Mouse (Mus musculus) kidney, postnatal 4 days (tissue): Measurements from ENCODE around the gene Lrmda.
A peak's percentile ranks its signal among the peaks of the same experiment; 100 is the strongest.

ENCODE experiments used
- DNase-seq, 2 experiments: peaks; one replicate each; pipeline ENCODE4 v3.0.0; 2021; ENCODE audit warnings: mixed read lengths in 2 of 2

Gene Lrmda

GRCm38 (mm10) chr14:22101961-22102805, 82.7 kb downstream of the Lrmda start:
- DNase-seq, result no peak

DNA sequence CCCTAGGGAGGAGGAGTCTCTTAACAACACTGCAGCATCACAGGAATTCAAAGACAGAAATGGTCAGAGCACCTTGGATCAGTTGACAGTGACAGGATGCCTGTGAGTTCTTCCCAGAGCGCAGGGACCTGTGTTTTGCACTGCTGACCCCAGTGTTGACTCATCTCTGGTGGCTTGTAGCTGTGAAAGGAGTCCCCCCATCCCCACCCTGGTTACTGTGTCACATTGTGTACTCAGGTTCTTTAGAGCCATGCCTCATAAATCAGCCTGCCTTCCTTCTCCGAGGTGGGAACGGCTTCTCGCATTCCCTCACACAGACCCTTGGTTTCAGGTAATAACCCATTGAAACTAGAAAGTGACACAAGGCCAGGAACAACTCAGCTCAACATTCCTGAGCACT, 86.3 kb downstream of the Lrmda start:
- DNase-seq, result peak in 1 of 2 experiments; percentile 27

DNA sequence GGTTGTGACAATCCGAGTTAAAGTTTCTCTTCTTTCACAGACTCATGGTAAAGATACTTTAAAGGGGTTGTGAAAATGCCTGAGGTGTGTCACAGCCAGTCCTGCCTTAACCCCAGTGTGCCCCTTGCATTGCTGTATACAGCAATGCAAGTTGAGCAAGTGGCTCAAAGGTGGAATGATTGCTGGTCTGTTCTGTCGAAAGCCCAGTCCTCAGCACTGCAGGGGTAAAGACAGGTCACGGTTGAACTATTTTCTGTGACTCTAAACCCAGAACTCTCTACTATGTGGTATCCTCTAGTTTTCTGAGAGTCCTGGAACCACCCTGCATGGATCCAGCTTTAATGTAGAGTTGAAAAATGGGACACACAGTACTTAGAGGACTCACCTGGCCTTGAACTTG, 87.3 kb downstream of the Lrmda start:
- DNase-seq, result no peak

- no peak for DNase-seq
These were observed 89.9 kb downstream of the Lrmda start for GRCm38 (mm10) chr14:22109423-22109822.

DNA sequence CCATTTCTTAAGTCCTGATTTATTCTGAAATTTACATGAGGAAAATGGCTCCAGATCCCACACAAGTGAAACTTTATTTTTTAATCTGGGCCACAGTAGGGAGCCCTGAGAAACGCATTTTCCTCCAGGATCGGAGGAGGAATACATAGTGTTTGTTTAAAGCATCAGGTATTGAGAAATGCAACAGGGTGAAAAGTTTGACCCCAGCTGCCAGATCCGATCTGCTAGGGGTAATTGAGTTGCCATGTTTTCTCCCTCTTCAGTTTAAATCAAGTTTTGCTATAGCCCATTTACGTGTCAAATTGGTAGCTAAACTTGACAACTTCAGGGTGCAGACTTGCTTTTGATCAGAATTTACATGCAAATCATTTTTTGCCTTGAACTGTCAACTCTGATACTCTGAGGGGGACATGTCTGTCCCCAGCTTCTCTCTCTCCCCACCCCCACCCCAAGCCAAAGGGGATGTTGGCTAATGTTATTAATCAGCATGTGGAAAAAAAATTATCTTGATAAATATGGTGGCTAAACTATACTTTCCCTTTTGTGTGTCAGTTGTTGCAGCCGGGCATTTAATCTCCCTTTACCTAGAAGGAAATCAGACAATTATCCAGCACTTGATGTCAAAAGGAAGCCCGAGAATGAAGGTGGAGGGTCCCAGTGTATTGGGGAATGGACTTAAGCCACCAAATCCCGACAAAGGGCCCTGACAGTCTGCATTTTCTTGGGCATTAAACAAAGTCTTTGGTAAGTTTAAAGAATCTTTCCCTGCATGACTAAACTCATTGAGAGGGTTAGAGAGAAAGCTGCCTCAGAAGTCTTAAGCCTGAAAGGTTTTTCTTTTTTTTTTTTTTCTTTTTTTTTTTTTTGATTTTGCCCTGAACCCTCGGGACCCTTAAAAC, 94.2 kb downstream of the Lrmda start:
- no peak for DNase-seq

DNA sequence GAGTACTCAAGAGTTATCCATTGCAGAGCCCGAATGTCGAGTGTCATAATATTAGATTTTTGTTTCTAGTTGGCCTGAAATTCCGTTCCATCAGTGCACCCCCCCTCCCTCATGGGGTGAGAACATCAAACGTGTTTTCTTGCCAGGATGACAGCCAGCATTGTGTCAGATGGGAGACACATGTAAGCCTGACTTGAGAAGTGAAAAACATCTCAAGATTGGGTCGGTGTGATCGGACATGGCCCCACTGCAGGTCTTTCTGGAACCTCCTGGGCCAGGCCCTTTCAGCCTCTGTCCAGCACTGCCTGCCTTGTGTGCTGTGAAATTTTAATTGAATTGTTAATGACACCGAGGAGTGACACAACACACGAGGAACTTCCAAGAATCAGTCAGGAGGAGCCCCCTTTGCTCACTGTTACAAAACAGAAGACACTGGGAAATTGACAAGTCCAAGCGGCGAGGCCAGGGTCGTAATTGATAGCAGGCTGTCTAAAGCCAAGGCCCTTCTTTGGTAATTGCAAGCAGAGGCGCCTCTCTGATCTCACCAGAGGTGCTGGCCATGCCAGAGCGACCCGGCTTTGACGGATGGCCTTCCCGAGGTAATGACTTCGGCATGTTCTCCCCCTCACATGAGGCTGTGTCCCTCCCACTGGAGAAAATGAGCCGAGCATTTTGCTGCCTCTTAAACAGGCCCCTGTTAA, 95.3 kb downstream of the Lrmda start:
- DNase-seq, result peak; percentile 58 to 68

DNA sequence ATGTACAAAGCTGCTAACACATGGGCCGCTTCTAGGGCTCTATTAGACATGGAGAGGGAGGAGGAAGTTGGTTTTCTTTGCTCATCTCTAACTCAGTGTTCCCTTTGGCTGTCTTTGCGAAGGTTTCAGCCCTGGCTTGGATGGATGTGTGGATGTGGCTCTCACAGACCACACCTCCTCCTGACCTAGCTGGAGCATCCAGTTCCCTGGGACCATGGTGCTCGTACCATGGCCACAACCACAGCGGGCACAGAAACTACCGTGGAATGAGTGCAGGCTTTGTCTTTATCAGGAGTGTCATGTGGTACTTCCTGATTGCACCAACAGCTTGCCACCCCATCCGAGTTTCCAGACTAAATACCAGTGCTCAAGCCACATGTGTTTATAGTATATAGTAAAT, 98.6 kb downstream of the Lrmda start:
- no peak for DNase-seq

DNA sequence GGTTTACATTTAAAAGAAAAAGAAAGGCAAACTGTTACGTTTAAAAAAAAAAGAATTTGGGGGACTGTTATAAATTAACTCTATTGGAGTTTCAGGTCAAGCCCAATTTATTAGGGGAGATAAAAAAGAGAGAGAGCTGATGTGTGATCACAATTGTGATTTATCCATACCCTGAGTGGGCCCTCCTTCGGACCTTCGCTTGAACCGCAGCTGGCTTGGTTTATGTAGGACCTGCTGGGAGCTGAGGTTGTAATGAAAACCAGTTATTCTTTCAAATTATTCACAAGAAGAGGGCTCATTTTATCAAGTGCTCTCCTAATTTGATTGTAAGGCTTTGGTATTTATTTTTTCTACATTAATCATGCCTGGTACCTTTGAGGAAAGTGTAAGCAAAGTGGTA, 99.0 kb downstream of the Lrmda start:
- no peak for DNase-seq

DNA sequence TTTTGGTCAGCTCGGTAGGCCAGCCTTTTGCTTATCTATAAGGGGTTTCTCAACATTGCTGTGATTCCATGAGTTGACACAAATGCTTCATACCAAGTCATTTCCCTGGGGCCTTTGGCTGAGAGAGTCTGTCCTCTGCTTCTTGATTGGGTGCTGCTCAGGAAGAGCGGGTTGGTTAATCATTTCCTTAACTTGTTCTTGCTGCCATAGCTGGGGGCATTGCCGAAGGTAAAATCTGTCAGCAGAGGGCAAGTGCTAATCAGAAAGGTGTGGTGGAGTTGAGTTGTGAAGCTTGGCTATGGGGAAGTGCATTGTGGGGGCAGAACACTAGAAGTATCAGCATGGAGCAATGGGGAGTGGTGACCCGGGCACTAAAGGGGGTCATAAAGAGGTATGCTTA, 106.8 kb downstream of the Lrmda start:
- DNase-seq, result peak in 1 of 2 experiments; percentile 37

GRCm38 (mm10) chr14:22126859-22127258, 107.3 kb downstream of the Lrmda start:
- DNase-seq, result no peak

DNA sequence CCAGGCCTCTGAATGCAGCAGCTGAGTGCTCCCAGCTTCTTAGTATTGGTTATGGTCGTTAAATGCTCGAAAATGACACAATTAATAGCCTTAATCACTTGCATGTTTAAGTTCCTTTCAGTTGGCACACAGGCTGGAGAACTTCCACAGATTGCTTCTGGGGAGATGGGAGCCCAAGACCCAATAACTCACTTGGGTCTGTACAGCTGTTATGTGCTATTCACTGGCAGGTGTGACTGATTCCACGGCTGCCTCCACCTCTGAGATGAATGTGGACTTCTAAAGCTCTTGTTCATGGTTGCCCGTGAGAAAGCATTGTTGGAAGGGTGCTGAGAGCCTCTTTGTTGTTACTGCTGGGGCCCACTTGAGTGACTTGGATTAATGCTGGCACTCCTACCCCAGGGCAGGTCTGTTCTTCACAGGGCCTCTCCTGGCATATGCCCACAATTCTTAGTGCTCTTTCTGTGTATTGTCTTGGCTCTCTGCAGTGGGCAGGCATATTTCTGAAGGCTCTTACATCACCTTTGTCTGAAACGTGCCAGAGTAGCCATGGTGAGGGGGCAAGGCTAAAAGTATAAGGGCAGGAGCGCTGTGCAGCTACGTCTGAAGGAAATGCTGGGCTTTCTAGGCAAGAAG, 111.6 kb downstream of the Lrmda start:
- DNase-seq, result no peak

- no peak for DNase-seq
These were observed 119.8 kb downstream of the Lrmda start for GRCm38 (mm10) chr14:22139281-22139680.

DNA sequence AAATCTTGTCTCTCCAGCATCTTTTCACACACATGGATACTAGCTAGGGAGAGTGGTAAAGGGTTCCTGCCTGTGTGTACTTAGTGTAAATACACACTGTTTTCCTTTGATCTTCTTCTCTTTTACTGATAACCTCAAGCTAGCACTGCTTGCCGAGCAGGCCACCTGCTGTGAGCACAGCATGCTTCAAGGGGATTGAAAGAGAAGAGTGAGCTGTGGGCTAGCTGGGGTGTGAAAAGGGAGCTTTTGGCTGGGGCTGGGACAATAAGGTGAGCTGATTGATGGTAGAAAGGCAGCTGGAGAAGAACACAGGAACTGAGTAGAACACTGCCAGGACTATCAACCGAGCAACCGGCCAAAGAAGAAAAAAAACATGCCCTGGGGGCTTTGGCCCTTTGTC, 124.5 kb downstream of the Lrmda start:
- no peak for DNase-seq

DNA sequence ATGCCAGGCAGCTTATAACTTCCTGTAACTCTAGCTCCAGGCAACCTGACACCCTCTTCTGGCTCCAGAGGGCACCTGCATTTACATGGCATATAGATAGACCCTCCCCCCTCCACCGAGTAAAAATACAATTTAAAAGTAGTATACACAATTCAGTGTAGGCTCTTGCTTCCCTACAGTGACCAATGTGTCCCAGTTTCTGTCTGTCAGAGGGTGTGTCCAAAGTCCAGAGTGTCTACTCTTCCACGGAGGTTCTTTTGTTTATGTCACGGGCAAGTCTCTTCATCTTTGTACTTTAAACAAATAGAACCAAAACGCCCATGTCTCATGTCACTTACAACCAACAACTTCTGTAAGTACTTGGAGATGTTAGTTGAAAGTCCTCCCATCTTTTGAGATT, 126.4 kb downstream of the Lrmda start:
- no peak for DNase-seq

GRCm38 (mm10) chr14:22146508-22147044, 127.1 kb downstream of the Lrmda start:
- no peak for DNase-seq

DNA sequence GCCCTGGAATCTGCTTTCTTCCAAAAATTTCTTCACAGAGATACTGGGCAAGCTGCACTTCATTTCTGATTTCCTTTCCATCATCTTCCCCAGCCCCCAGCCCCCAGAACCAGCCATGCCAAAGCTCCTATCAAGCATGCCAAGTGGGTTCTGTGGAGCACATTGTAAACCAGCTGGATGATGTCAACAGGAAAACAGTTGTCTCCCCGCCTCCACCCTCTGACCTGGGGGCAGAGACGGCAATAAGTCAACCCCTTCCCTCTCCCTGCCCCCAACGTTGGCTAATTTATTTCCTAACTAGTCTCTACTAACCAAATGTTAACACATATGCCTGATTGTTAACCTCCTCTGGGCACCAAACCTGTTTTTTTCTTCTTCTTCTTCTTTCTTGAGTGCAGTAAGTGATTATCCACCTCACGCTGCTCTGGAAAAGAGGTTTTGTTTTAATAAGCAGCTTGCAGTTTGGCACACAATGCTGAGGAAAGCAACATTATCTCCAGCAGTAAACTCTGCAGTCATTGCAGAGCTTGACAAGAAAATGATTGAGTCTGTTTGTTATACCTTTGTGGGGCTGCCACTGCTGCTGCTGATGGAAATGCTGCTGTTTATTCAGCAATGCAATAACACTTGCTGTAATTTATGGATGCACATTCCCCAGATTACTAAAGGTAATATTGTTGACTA, 128.0 kb downstream of the Lrmda start:
- DNase-seq, result peak; percentile 49 to 65

DNA sequence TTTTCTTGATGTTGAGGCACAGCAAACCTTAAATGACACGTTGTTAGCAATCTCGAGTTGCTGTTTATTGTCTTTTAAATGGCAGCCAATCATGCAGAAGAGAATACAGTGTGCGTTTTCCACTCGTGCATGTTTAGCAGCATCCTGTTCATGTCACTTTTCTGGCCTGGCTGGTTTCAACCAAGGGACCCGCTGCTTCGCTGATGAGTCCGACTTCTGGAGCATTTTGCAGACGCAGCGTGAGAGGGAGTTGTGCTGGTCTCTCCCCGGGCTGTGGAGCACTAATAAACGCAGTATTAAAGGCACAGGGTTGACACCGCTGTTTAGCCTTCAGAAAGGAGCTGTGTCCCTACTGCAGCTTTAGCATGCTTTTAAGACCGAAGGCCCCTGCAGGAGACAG, 133.2 kb downstream of the Lrmda start:
- DNase-seq, result peak; percentile 31 to 45

- no peak for DNase-seq
These were observed 134.6 kb downstream of the Lrmda start for GRCm38 (mm10) chr14:22154096-22154495.

GRCm38 (mm10) chr14:22155034-22155433, 135.5 kb downstream of the Lrmda start:
- no peak for DNase-seq

GRCm38 (mm10) chr14:22155512-22156026, 136.1 kb downstream of the Lrmda start:
- DNase-seq, result no peak

GRCm38 (mm10) chr14:22156991-22157390, 137.5 kb downstream of the Lrmda start:
- DNase-seq, result no peak

DNA sequence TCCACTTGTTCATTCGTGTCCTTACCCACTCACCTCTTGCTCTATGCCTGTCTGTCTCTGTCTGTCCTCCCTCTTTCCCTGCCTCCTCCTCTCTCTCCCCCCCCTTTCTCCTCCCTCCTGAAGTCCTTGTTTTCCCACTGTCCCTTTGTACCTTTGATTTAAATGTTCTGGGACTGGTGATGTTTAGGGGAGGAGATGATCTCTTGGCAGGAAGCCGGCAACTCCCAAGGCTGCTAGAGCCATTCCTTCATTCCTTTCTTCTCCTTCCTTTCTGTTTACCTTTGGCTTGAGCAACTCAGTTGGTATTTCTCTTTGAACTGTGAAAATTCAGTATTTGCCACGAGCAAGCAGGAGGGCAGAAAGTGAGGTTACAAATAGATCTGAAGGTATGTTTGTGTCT, 141.9 kb downstream of the Lrmda start:
- peak; percentile 35 to 55 for DNase-seq
